Mouse (Mus musculus) CH12.LX (cell line): ENCODE measurements around the gene Fbxw11.

Experiments used
- CTCF ChIP-seq, 2 experiments: IDR thresholded peaks in 1 of 2; conservative IDR thresholded peaks in 1 of 2; 2 replicates each; pipeline ENCODE4 v1.5.1; 2011 to 2012; ENCODE audit warnings: low read depth in 2 of 2, low read length in 2 of 2, improper control_type of control experiment in 1 of 2, inconsistent platforms in 1 of 2, mild to moderate bottlenecking in 1 of 2, moderate library complexity in 1 of 2
- ELF1 ChIP-seq: IDR thresholded peaks from 2 replicates; pipeline ENCODE4 v1.6.1; 2014; ENCODE audit warnings: low read depth, mild to moderate bottlenecking, inconsistent platforms, low read length, improper control_type of control experiment
- EP300 ChIP-seq: IDR thresholded peaks from 2 replicates; pipeline ENCODE4 v1.6.1; 2011; ENCODE audit warnings: low read length, improper control_type of control experiment
- KAT2A ChIP-seq: IDR thresholded peaks from 2 replicates; pipeline ENCODE4 v1.6.1; 2012; ENCODE audit warnings: low read length, improper control_type of control experiment, inconsistent platforms; ENCODE audit not compliant: insufficient replicate concordance
- MEF2A ChIP-seq: IDR thresholded peaks from 2 replicates; pipeline ENCODE4 v1.6.1; 2014; ENCODE audit warnings: low read depth, mild to moderate bottlenecking, inconsistent platforms, low read length, improper control_type of control experiment, borderline replicate concordance
- MXI1 ChIP-seq: IDR thresholded peaks from 2 replicates; pipeline ENCODE4 v1.6.1; 2011; ENCODE audit warnings: mild to moderate bottlenecking, low read depth, low read length, improper control_type of control experiment
- POLR2A ChIP-seq: IDR thresholded peaks from 2 replicates; pipeline ENCODE4 v1.6.1; 2011; ENCODE audit warnings: low read depth, mild to moderate bottlenecking, improper control_type of control experiment, low read length
- SMC3 ChIP-seq: IDR thresholded peaks from 2 replicates; pipeline ENCODE4 v1.6.1; 2011; ENCODE audit warnings: low read depth, low read length, improper control_type of control experiment

- TF ChIP-seq ELF1 (no peak), SMC3 (no peak), KAT2A (no peak), CTCF (conservative IDR thresholded peaks at IDR 0.05 in 1 of 2, IDR thresholded peaks at IDR 0.05 in 1 of 2; ENCODE audit: low read depth in 2 of 2, low read length in 2 of 2) (no peak), MEF2A (no peak), POLR2A (no peak), MXI1 (no peak), EP300 (no peak)
These were observed 40.0 kb downstream of the Fbxw11 start for GRCm38 (mm10) chr11:32682335-32683102.
